Mouse (Mus musculus): Measurements from ENCODE around the gene Foxp2.

DNA sequence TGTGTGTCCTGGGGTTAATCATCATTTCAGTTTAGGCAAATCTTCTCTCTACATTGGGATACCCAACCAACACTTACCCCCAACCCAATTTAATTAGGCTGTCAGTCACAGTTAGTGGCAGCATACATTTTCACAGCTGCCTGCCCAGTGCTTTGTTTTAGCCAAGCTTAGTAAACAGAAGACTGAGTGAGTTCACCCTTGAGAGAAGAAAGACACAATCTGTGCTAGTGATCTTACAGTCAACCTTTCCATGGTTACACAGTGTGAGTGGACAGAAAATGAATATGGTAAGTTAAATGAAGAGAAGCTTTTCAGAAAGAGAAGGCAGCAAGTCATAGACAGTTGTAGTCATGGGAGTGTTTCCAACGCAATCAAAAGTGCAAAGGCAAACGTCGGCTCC, 446.6 kb downstream of the Foxp2 start:
- no peak for TF ChIP-seq CTCF (IDR thresholded peaks at IDR 0.05; ENCODE audit: extremely low read depth, insufficient read depth, low read length)
- TF ChIP-seq POLR2A (IDR thresholded peaks at IDR 0.05; ENCODE audit: extremely low read depth, insufficient read depth, low read length), result no peak

All from cortical plate, adult 2 months (tissue).